Mouse (Mus musculus): ENCODE measurements around the gene Olfr1342. TPM values are rescaled to one million over a fixed set of nuclear protein-coding genes. Genes with fewer than 3 reads are reported as not detected.

The Olfr1342 gene
- total RNA-seq, 2 experiments from 2014 or later = not detected

Other genes starting within 250 kb of the Olfr1342 start
- 1 to 10 TPM; 1.6 to 2.3 TPM for gene Mpl, start 235.2 kb downstream of the Olfr1342 start, total RNA-seq (2021)
- 1 to 10 TPM; 8.2 to 9.5 TPM for gene Tie1, start 202.7 kb downstream of the Olfr1342 start, total RNA-seq (2021)
- gene 2610528J11Rik, start 165.8 kb downstream of the Olfr1342 start, total RNA-seq (2021) = not detected
- gene Tmem125, start 148.7 kb downstream of the Olfr1342 start, total RNA-seq (2021) = 1 to 10 TPM; 7.3 to 9.9 TPM
- gene Cfap57, start 72.0 kb downstream of the Olfr1342 start, total RNA-seq (2021) = under 1 TPM; 0.76 to 0.99 TPM
- gene Ebna1bp2, start 72.0 kb downstream of the Olfr1342 start, total RNA-seq (2021) = 10 to 100 TPM; 55.4 to 58.0 TPM
- not detected for gene Olfr62, start 33.8 kb downstream of the Olfr1342 start, total RNA-seq (2021)
- gene Olfr1341, start 10.8 kb upstream of the Olfr1342 start, total RNA-seq (2021) = not detected
- gene Olfr1340, start 27.4 kb upstream of the Olfr1342 start, total RNA-seq (2021) = not detected
- not detected for gene Olfr1339, start 39.4 kb upstream of the Olfr1342 start, total RNA-seq (2021)
- not detected for gene Olfr1338, start 66.0 kb upstream of the Olfr1342 start, total RNA-seq (2021)
- gene Olfr1337, start 89.8 kb upstream of the Olfr1342 start, total RNA-seq (2021) = not detected
- gene Olfr1335, start 117.2 kb upstream of the Olfr1342 start, total RNA-seq (2021) = not detected
- not detected for gene Olfr1333, start 143.5 kb upstream of the Olfr1342 start, total RNA-seq (2021)
- gene Olfr1331, start 171.9 kb upstream of the Olfr1342 start, total RNA-seq (2021) = not detected
- gene Olfr1330, start 195.8 kb upstream of the Olfr1342 start, total RNA-seq (2021) = not detected
- not detected for gene Olfr1329, start 224.7 kb upstream of the Olfr1342 start, total RNA-seq (2021)
- gene Olfr1328, start 245.9 kb upstream of the Olfr1342 start, total RNA-seq (2021) = not detected